Mouse (Mus musculus) cerebellum, adult 11-12 months (tissue): ENCODE measurements around the gene Sdhc.
"Not testable (repeated sequence)": the region's sequence is repeated elsewhere in the genome, so short reads cannot be mapped to it uniquely, and the experiment has no call there.

Experiments
- DNase-seq: peaks from one replicate; pipeline ENCODE4 v3.0.0; 2022

Gene Sdhc

GRCm38 (mm10) chr1:171078419-171078818 is 72.0 kb downstream of the Sdhc start:
- DNase-seq: not testable (repeated sequence)

- DNase-seq: not testable (repeated sequence)
Observed at GRCm38 (mm10) chr1:171077955-171078354, 72.4 kb downstream of the Sdhc start.

- DNase-seq: not testable (repeated sequence)
Observed at GRCm38 (mm10) chr1:171077192-171077591, 73.2 kb downstream of the Sdhc start.
